Mouse (Mus musculus) lung, postnatal 0 days (tissue): Measurements from ENCODE around the gene H2afy.

Experiments used
- CTCF ChIP-seq: IDR thresholded peaks from 2 replicates; pipeline ENCODE4 v1.5.1; 2016; ENCODE audit warnings: antibody characterized with exemption, mild to moderate bottlenecking
- EP300 ChIP-seq: IDR thresholded peaks from 2 replicates; pipeline ENCODE4 v1.6.1; 2016; ENCODE audit warnings: antibody characterized with exemption, mild to moderate bottlenecking, control low read depth

DNA sequence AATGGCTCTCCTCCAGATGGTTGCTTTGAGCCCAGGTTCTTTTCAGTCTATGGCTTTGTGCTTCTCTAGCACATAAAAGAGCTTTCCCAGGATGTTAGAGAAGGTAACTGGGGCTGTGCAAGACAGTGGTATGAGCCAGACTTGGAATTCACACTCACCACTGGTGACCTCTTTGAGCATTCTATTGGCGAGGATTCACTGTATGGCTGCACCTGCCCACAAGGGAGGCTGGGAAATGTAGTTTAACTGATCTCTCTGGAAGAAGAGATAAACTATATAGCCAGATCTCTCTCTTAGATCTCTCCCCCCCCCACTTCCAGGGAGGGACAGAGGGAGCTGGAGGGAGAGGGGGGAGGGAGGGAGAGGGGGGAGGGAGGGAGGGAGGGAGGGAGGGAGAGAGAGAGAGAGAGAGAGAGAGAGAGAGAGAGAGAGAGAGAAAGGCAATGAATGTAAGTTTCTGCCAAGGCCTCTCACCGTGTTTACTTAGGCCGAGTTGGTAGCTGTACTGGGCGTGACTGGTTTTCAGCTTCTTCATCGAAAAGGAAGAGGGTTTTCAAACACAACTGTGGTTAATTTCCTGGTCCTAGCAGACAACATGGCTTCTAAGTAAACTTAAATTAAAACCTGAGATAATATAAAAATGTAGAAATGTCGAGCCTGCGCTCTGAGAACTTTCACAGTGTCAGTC lies 16.8 kb upstream of the H2afy start:
- TF ChIP-seq CTCF: no peak
- TF ChIP-seq EP300: no peak
